Mouse (Mus musculus): ENCODE measurements around the gene Tspan31. TPM values are rescaled to one million over a fixed set of nuclear protein-coding genes. Genes with fewer than 3 reads are reported as not detected.

Gene Tspan31
- polyA plus RNA-seq, 1 experiment from 2014 or later: 176 TPM

GRCm38 (mm10) chr10:127049395-127050118, 20.5 kb downstream of the Tspan31 start:
- peak overlapping the region; percentile 35 for H3K4me2 ChIP-seq
- no peak for ATAC-seq (ENCODE audit: insufficient number of reproducible peaks, insufficient read depth, low FRiP score, low TSS enrichment, low read depth)
- H3K36me3 ChIP-seq: peaks cover 30% of the 10 kb centered on the region
- H3K4me1 ChIP-seq: peaks cover 11% of the 10 kb centered on the region; the same call in 1 of the 2 replicates
- H3K9ac ChIP-seq: no peak overlapping the region; the same call in 1 of the 2 replicates
- 3% methylated on average over 29 of the region's 29 CpGs for WGBS
- H3K27me3 ChIP-seq: peaks cover 63% of the 10 kb centered on the region
- H3K27ac ChIP-seq: no peak overlapping the region
- no peaks in the 10 kb centered on the region for H3K9me3 ChIP-seq
- H3K4me3 ChIP-seq: peak overlapping the region; percentile 16

GRCm38 (mm10) chr10:127048608-127049394, 21.3 kb downstream of the Tspan31 start:
- WGBS: 4% methylated on average over 35 of the region's 35 CpGs
- peaks cover 61% of the 10 kb centered on the region for H3K27me3 ChIP-seq

GRCm38 (mm10) chr10:127047954-127048353, 22.1 kb downstream of the Tspan31 start, which contains the start of gene Cyp27b1:
Gene Cyp27b1 (plus strand): TSS chr10:127048250.
- ATAC-seq (ENCODE audit: insufficient number of reproducible peaks, insufficient read depth, low FRiP score, low TSS enrichment, low read depth): no peak
- Histone ChIP-seq H3K36me3 (peaks cover 35% of the 10 kb centered on the region), H3K4me3 (peak within 1 kb of the TSS; percentile 16), H3K4me1 (peaks cover 15% of the 10 kb centered on the region), H3K4me2 (peak within 1 kb of the TSS; percentile 35), H3K27ac (no peak within 1 kb of the TSS), H3K27me3 (peaks cover 58% of the 10 kb centered on the region), H3K9me3 (no peaks in the 10 kb centered on the region), H3K9ac (peak within 1 kb of the TSS; percentile 11; the same call in 1 of the 2 replicates)
- WGBS: 20% methylated on average over 5 of the region's 5 CpGs

More at GRCm38 (mm10) chr10:127048608-127049394, 21.3 kb downstream of the Tspan31 start:
- H3K27ac ChIP-seq: no peak overlapping the region
- H3K4me1 ChIP-seq: peaks cover 11% of the 10 kb centered on the region; the same call in 1 of the 2 replicates
- no peaks in the 10 kb centered on the region for H3K9me3 ChIP-seq
- ATAC-seq (ENCODE audit: insufficient number of reproducible peaks, insufficient read depth, low FRiP score, low TSS enrichment, low read depth): no peak
- peak overlapping the region; percentile 16 for H3K4me3 ChIP-seq
- H3K36me3 ChIP-seq: peaks cover 28% of the 10 kb centered on the region
- H3K4me2 ChIP-seq: peak overlapping the region; percentile 35
- peak overlapping the region; percentile 11; the same call in 1 of the 2 replicates for H3K9ac ChIP-seq

- Histone ChIP-seq H3K36me3 (peaks cover 35% of the 10 kb centered on the region), H3K4me1 (peaks cover 15% of the 10 kb centered on the region), H3K4me3 (0 out of 2 replicates have a peak overlapping the region, but pooled peaks have one; percentile 81), H3K4me2 (peak overlapping the region; percentile 96; the same call in 1 of the 2 replicates), H3K27ac (no peak overlapping the region), H3K27me3 (peaks cover 22% of the 10 kb centered on the region), H3K9me3 (no peaks in the 10 kb centered on the region), H3K9ac (no peak overlapping the region)
- WGBS: 87% methylated on average over 6 of the region's 6 CpGs
- no peak for ATAC-seq (ENCODE audit: insufficient number of reproducible peaks, insufficient read depth, low FRiP score, low TSS enrichment, low read depth)
Observed at GRCm38 (mm10) chr10:127043187-127043586, 26.9 kb downstream of the Tspan31 start.

- 13% methylated on average over 5 of the region's 5 CpGs for WGBS
- Histone ChIP-seq H3K9me3 (no peaks in the 10 kb centered on the region), H3K4me1 (peaks cover 15% of the 10 kb centered on the region), H3K4me2 (peak overlapping the region; percentile 96), H3K36me3 (peaks cover 35% of the 10 kb centered on the region), H3K4me3 (peak overlapping the region; percentile 81), H3K9ac (peak overlapping the region; percentile 81), H3K27ac (peak overlapping the region; percentile 84; the same call in 1 of the 2 replicates), H3K27me3 (peaks cover 16% of the 10 kb centered on the region)
- no peak for ATAC-seq (ENCODE audit: insufficient number of reproducible peaks, insufficient read depth, low FRiP score, low TSS enrichment, low read depth)
Observed at GRCm38 (mm10) chr10:127042468-127043115, 27.5 kb downstream of the Tspan31 start.

GRCm38 (mm10) chr10:127041774-127042338, 28.2 kb downstream of the Tspan31 start:
- peak; percentile 81 for ATAC-seq (ENCODE audit: insufficient number of reproducible peaks, insufficient read depth, low FRiP score, low TSS enrichment, low read depth)
- peak overlapping the region; percentile 81 for H3K9ac ChIP-seq
- peaks cover 31% of the 10 kb centered on the region for H3K36me3 ChIP-seq
- H3K4me3 ChIP-seq: peak overlapping the region; percentile 81
- H3K27me3 ChIP-seq: peaks cover 9% of the 10 kb centered on the region
- under 1% methylated on average over 44 of the region's 44 CpGs for WGBS
- H3K9me3 ChIP-seq: no peaks in the 10 kb centered on the region
- peak overlapping the region; percentile 96 for H3K4me2 ChIP-seq
- peak overlapping the region; percentile 84 for H3K27ac ChIP-seq
- peaks cover 15% of the 10 kb centered on the region for H3K4me1 ChIP-seq

- Histone ChIP-seq H3K27ac (peak within 1 kb of the TSS; percentile 84), H3K4me1 (peaks cover 15% of the 10 kb centered on the region), H3K36me3 (peaks cover 26% of the 10 kb centered on the region), H3K4me2 (peak within 1 kb of the TSS; percentile 96), H3K4me3 (peak within 1 kb of the TSS; percentile 81), H3K27me3 (peaks cover 9% of the 10 kb centered on the region), H3K9me3 (no peaks in the 10 kb centered on the region), H3K9ac (peak within 1 kb of the TSS; percentile 81)
- under 1% methylated on average over 28 of the region's 28 CpGs for WGBS
- peak; percentile 39 for ATAC-seq (ENCODE audit: insufficient number of reproducible peaks, insufficient read depth, low FRiP score, low TSS enrichment, low read depth)
Observed at GRCm38 (mm10) chr10:127041274-127041766, 28.7 kb downstream of the Tspan31 start, which contains the start of the genes Mettl1 and Eef1akmt3. Gene Mettl1 (plus strand): TSS chr10:127041414. Gene Eef1akmt3 (minus strand): TSS chr10:127041513.

- H3K36me3 ChIP-seq: peaks cover 22% of the 10 kb centered on the region
- WGBS: 1% methylated on average over 20 of the region's 20 CpGs
- H3K27me3 ChIP-seq: peaks cover 9% of the 10 kb centered on the region
- H3K9me3 ChIP-seq: no peaks in the 10 kb centered on the region
- H3K4me1 ChIP-seq: peaks cover 15% of the 10 kb centered on the region
- H3K9ac ChIP-seq: peak overlapping the region; percentile 81
- H3K27ac ChIP-seq: peak overlapping the region; percentile 84
- no peak for ATAC-seq (ENCODE audit: insufficient number of reproducible peaks, insufficient read depth, low FRiP score, low TSS enrichment, low read depth)
- H3K4me3 ChIP-seq: peak overlapping the region; percentile 81
- peak overlapping the region; percentile 96 for H3K4me2 ChIP-seq
Observed at GRCm38 (mm10) chr10:127040569-127041214, 29.4 kb downstream of the Tspan31 start.

GRCm38 (mm10) chr10:127037641-127038040, 32.4 kb downstream of the Tspan31 start:
- H3K4me2 ChIP-seq: no peak overlapping the region
- ATAC-seq (ENCODE audit: insufficient number of reproducible peaks, insufficient read depth, low FRiP score, low TSS enrichment, low read depth): no peak

GRCm38 (mm10) chr10:127036273-127036672, 33.8 kb downstream of the Tspan31 start:
- ATAC-seq (ENCODE audit: insufficient number of reproducible peaks, insufficient read depth, low FRiP score, low TSS enrichment, low read depth): no peak
- Histone ChIP-seq H3K9me3 (no peaks in the 10 kb centered on the region), H3K4me2 (no peak overlapping the region), H3K4me3 (no peak overlapping the region), H3K36me3 (no peaks in the 10 kb centered on the region), H3K9ac (no peak overlapping the region), H3K27me3 (peaks cover 9% of the 10 kb centered on the region), H3K27ac (no peak overlapping the region), H3K4me1 (peaks cover 4% of the 10 kb centered on the region; the same call in 1 of the 2 replicates)
- 82% methylated on average over 12 of the region's 12 CpGs for WGBS

More at GRCm38 (mm10) chr10:127037641-127038040, 32.4 kb downstream of the Tspan31 start:
- WGBS: 72% methylated on average over 12 of the region's 12 CpGs
- no peak overlapping the region for H3K4me3 ChIP-seq
- H3K9me3 ChIP-seq: no peaks in the 10 kb centered on the region
- H3K36me3 ChIP-seq: no peaks in the 10 kb centered on the region
- H3K9ac ChIP-seq: no peak overlapping the region
- peaks cover 9% of the 10 kb centered on the region for H3K27me3 ChIP-seq
- H3K27ac ChIP-seq: no peak overlapping the region
- peaks cover 8% of the 10 kb centered on the region for H3K4me1 ChIP-seq
